Mouse (Mus musculus): ENCODE data around the gene Csgalnact2. TPM values are rescaled to one million over a fixed set of nuclear protein-coding genes. Genes with fewer than 3 reads are reported as not detected.

Csgalnact2 gene
- total RNA-seq, 2 experiments from 2014 or later, result 9.7 to 10.5 TPM

- TF ChIP-seq CTCF (conservative IDR thresholded peaks at IDR 0.05), result no peak
- H3K4me3 ChIP-seq, result no peak overlapping the region
- no peak for DNase-seq (ENCODE audit: low spot score in 2 of 2)
- H3K27ac ChIP-seq, result no peak overlapping the region
Measured at GRCm38 (mm10) chr6:118165516-118165915, 26.6 kb upstream of the Csgalnact2 start.

- Histone ChIP-seq H3K27ac (no peak overlapping the region), H3K4me3 (no peak overlapping the region)
- no peak for DNase-seq (ENCODE audit: low spot score in 2 of 2)
- TF ChIP-seq CTCF (conservative IDR thresholded peaks at IDR 0.05), result no peak
Measured at GRCm38 (mm10) chr6:118164691-118165090, 25.8 kb upstream of the Csgalnact2 start.

- no peak overlapping the region for H3K27ac ChIP-seq
- no peak for DNase-seq (ENCODE audit: low spot score in 2 of 2)
- H3K4me3 ChIP-seq, result no peak overlapping the region
- no peak for TF ChIP-seq CTCF (conservative IDR thresholded peaks at IDR 0.05)
Measured at GRCm38 (mm10) chr6:118163086-118163485, 24.1 kb upstream of the Csgalnact2 start.

- H3K27ac ChIP-seq, result no peak overlapping the region
- H3K4me3 ChIP-seq, result no peak overlapping the region
- no peak for TF ChIP-seq CTCF (conservative IDR thresholded peaks at IDR 0.05)
- no peak for DNase-seq (ENCODE audit: low spot score in 2 of 2)
Measured at GRCm38 (mm10) chr6:118162457-118163082, 23.6 kb upstream of the Csgalnact2 start.

- TF ChIP-seq CTCF (conservative IDR thresholded peaks at IDR 0.05), result no peak
- Histone ChIP-seq H3K27ac (no peak overlapping the region), H3K4me3 (no peak overlapping the region)
- no peak for DNase-seq (ENCODE audit: low spot score in 2 of 2)
Measured at GRCm38 (mm10) chr6:118153091-118153490, 14.2 kb upstream of the Csgalnact2 start.

- H3K27ac ChIP-seq, result no peak overlapping the region
- no peak for DNase-seq (ENCODE audit: low spot score in 2 of 2)
- no peak overlapping the region for H3K4me3 ChIP-seq
- TF ChIP-seq CTCF (conservative IDR thresholded peaks at IDR 0.05), result no peak
Measured at GRCm38 (mm10) chr6:118150988-118151387, 12.0 kb upstream of the Csgalnact2 start.

GRCm38 (mm10) chr6:118150538-118150937 is 11.6 kb upstream of the Csgalnact2 start:
- TF ChIP-seq CTCF (conservative IDR thresholded peaks at IDR 0.05), result no peak
- H3K27ac ChIP-seq, result no peak overlapping the region
- no peak for DNase-seq (ENCODE audit: low spot score in 2 of 2)
- H3K4me3 ChIP-seq, result no peak overlapping the region

- TF ChIP-seq CTCF (conservative IDR thresholded peaks at IDR 0.05), result no peak
- DNase-seq (ENCODE audit: low spot score in 2 of 2), result no peak
- H3K4me3 ChIP-seq, result no peak overlapping the region
- H3K27ac ChIP-seq, result no peak overlapping the region
Measured at GRCm38 (mm10) chr6:118150128-118150527, 11.2 kb upstream of the Csgalnact2 start.

- H3K27ac ChIP-seq, result no peak overlapping the region
- no peak overlapping the region for H3K4me3 ChIP-seq
- DNase-seq (ENCODE audit: low spot score in 2 of 2), result no peak
- no peak for TF ChIP-seq CTCF (conservative IDR thresholded peaks at IDR 0.05)
Measured at GRCm38 (mm10) chr6:118140961-118141360, 2.0 kb upstream of the Csgalnact2 start.

GRCm38 (mm10) chr6:118137148-118137547 is 1.8 kb downstream of the Csgalnact2 start:
- H3K27ac ChIP-seq, result no peak overlapping the region
- no peak for TF ChIP-seq CTCF (conservative IDR thresholded peaks at IDR 0.05)
- H3K4me3 ChIP-seq, result no peak overlapping the region
- no peak for DNase-seq (ENCODE audit: low spot score in 2 of 2)

- H3K4me3 ChIP-seq, result no peak overlapping the region
- no peak overlapping the region for H3K27ac ChIP-seq
- TF ChIP-seq CTCF (conservative IDR thresholded peaks at IDR 0.05), result no peak
- no peak for DNase-seq (ENCODE audit: low spot score in 2 of 2)
Measured at GRCm38 (mm10) chr6:118134461-118134860, 4.5 kb downstream of the Csgalnact2 start.

- H3K27ac ChIP-seq, result no peak overlapping the region
- H3K4me3 ChIP-seq, result no peak overlapping the region
- DNase-seq (ENCODE audit: low spot score in 2 of 2), result no peak
- TF ChIP-seq CTCF (conservative IDR thresholded peaks at IDR 0.05), result no peak
Measured at GRCm38 (mm10) chr6:118130022-118130421, 8.9 kb downstream of the Csgalnact2 start.

- DNase-seq (ENCODE audit: low spot score in 2 of 2), result no peak
- TF ChIP-seq CTCF (conservative IDR thresholded peaks at IDR 0.05), result no peak
- H3K4me3 ChIP-seq, result no peak overlapping the region
- no peak overlapping the region for H3K27ac ChIP-seq
Measured at GRCm38 (mm10) chr6:118127827-118128487, 11.0 kb downstream of the Csgalnact2 start.

- no peak for TF ChIP-seq CTCF (conservative IDR thresholded peaks at IDR 0.05)
- no peak for DNase-seq (ENCODE audit: low spot score in 2 of 2)
- Histone ChIP-seq H3K4me3 (no peak overlapping the region), H3K27ac (no peak overlapping the region)
Measured at GRCm38 (mm10) chr6:118127198-118127597, 11.7 kb downstream of the Csgalnact2 start.

Measured in layer of hippocampus, adult 2 months (tissue).